ENCODE assay signal across 11 mouse cellular contexts in genomic region chr16:89896885-89897546, GRCm38 (mm10).
DNase-seq lines count a peak whose midpoint lies in the region; ATAC-seq lines count a peak whose summit lies in the region.
"Had no signal": no experiment of that assay in that cellular context is flagged by ENCODE, and none has a peak within 500 bp of the region (broad histone marks: within the 10 kb centered on the region; RNA-seq: fewer than 3 reads in every experiment).

No protein-coding gene starts in this region.

- WGBS in forebrain, embryonic 14.5 days, result 81% methylated on average over 20 of the region's 20 CpGs
- WGBS in forebrain, embryonic 11.5 days, result 87% methylated on average over 20 of the region's 20 CpGs
- WGBS in limb, embryonic 15.5 days, result 60% methylated on average over 20 of the region's 20 CpGs
- WGBS in limb, embryonic 10.5 days, result 82% methylated on average over 20 of the region's 20 CpGs

- H3K4me3 ChIP-seq in forebrain, embryonic 14.5 days (ENCODE audit: low read depth, low read length), result no peak overlapping the region
- no peak overlapping the region for H3K4me3 ChIP-seq in forebrain, embryonic 11.5 days (ENCODE audit: low read depth, low read length)
- no peak overlapping the region for H3K4me3 ChIP-seq in limb, embryonic 15.5 days
- no peak overlapping the region for H3K4me3 ChIP-seq in limb, embryonic 10.5 days
- H3K4me3 ChIP-seq: hindbrain, embryonic 10.5 days had no signal

- no peaks in the 10 kb centered on the region for H3K27me3 ChIP-seq in forebrain, embryonic 14.5 days (replicated peaks; ENCODE audit: control insufficient read depth, insufficient read depth, low read length)
- H3K27me3 ChIP-seq in forebrain, embryonic 11.5 days (ENCODE audit: control insufficient read depth, insufficient read depth, low read length), result no peaks in the 10 kb centered on the region
- no peaks in the 10 kb centered on the region for H3K27me3 ChIP-seq in limb, embryonic 15.5 days
- H3K27me3 ChIP-seq in limb, embryonic 10.5 days (ENCODE audit: low read depth, poor library complexity, severe bottlenecking), result no peaks in the 10 kb centered on the region

- H3K9ac ChIP-seq in forebrain, embryonic 14.5 days (ENCODE audit: low read length), result no peak overlapping the region
- H3K9ac ChIP-seq in forebrain, embryonic 11.5 days (ENCODE audit: low read length), result no peak overlapping the region
- no peak overlapping the region for H3K9ac ChIP-seq in limb, embryonic 15.5 days

- peak; percentile 66; the same call in 1 of the 2 replicates for ATAC-seq in forebrain, embryonic 14.5 days
- ATAC-seq in forebrain, embryonic 11.5 days (replicated peaks; ENCODE audit: low FRiP score), result no peak
- no peak for ATAC-seq in limb, embryonic 15.5 days (ENCODE audit: insufficient number of reproducible peaks, low FRiP score, low TSS enrichment, low read depth)
- ATAC-seq in granulocyte monocyte progenitor cell, adult 5-6 weeks (replicated peaks; ENCODE audit: poor library complexity, severe bottlenecking), result peak; percentile 36
- no peak for ATAC-seq in erythroid progenitor cell, adult 5-6 weeks (replicated peaks; ENCODE audit: low FRiP score, poor library complexity, severe bottlenecking)
- ATAC-seq: midbrain, embryonic 16.5 days had no signal

- no peak overlapping the region for H3K27ac ChIP-seq in forebrain, embryonic 14.5 days (ENCODE audit: low read depth, low read length)
- no peak overlapping the region for H3K27ac ChIP-seq in forebrain, embryonic 11.5 days (ENCODE audit: low read depth, low read length)
- H3K27ac ChIP-seq in limb, embryonic 15.5 days, result no peak overlapping the region; the same call in 1 of the 2 replicates
- no peak overlapping the region for H3K27ac ChIP-seq in limb, embryonic 10.5 days
- H3K27ac ChIP-seq: hindbrain, embryonic 10.5 days had no signal

- no peak overlapping the region for H3K4me2 ChIP-seq in forebrain, embryonic 14.5 days (ENCODE audit: low read length)
- no peak overlapping the region for H3K4me2 ChIP-seq in forebrain, embryonic 11.5 days (ENCODE audit: low read depth, low read length, severe bottlenecking)
- peak overlapping the region; percentile 27; the same call in 1 of the 2 replicates for H3K4me2 ChIP-seq in limb, embryonic 15.5 days

- H3K36me3 ChIP-seq in forebrain, embryonic 14.5 days (ENCODE audit: control insufficient read depth, insufficient read depth, low read length), result no peaks in the 10 kb centered on the region
- no peaks in the 10 kb centered on the region for H3K36me3 ChIP-seq in forebrain, embryonic 11.5 days (ENCODE audit: control insufficient read depth, insufficient read depth, low read length)
- H3K36me3 ChIP-seq in limb, embryonic 15.5 days, result peaks cover 5% of the 10 kb centered on the region; the same call in 1 of the 2 replicates
- H3K36me3 ChIP-seq in limb, embryonic 10.5 days, result peaks cover 48% of the 10 kb centered on the region

- H3K9me3 ChIP-seq in forebrain, embryonic 14.5 days (replicated peaks; ENCODE audit: control insufficient read depth, low read length), result no peaks in the 10 kb centered on the region; the same call in 1 of the 2 replicates
- no peaks in the 10 kb centered on the region; the same call in 1 of the 2 replicates for H3K9me3 ChIP-seq in forebrain, embryonic 11.5 days (ENCODE audit: control insufficient read depth, low read length)
- H3K9me3 ChIP-seq in limb, embryonic 15.5 days, result no peaks in the 10 kb centered on the region
- H3K9me3 ChIP-seq in limb, embryonic 10.5 days (replicated peaks), result no peaks in the 10 kb centered on the region

- H3K4me1 ChIP-seq in forebrain, embryonic 14.5 days (ENCODE audit: control insufficient read depth, insufficient read depth, low read length), result no peaks in the 10 kb centered on the region
- H3K4me1 ChIP-seq in forebrain, embryonic 11.5 days (replicated peaks; ENCODE audit: control insufficient read depth, insufficient read depth, low read length), result no peaks in the 10 kb centered on the region
- H3K4me1 ChIP-seq in limb, embryonic 15.5 days, result peaks cover 48% of the 10 kb centered on the region
- H3K4me1 ChIP-seq in limb, embryonic 10.5 days, result peaks cover 23% of the 10 kb centered on the region

- peak; percentile 50 for DNase-seq in forebrain, embryonic 14.5 days (ENCODE audit: low spot score)
- no peak for DNase-seq in forebrain, embryonic 11.5 days (ENCODE audit: low spot score)
- no peak for DNase-seq in limb, embryonic 10.5 days (ENCODE audit: low spot score)
- peak; percentile 75 to 77 for DNase-seq in cerebellum, postnatal 10 days
- no peak for DNase-seq in spleen, adult 12 weeks (ENCODE audit: low spot score)
- DNase-seq: kidney, postnatal 25 days had no signal

Comparison
In these comparisons a context has a peak if more than half of its experiments do, and no peak if none do; other contexts are left out.
1. ATAC-seq: peak in forebrain, embryonic 14.5 days (single experiment) and granulocyte monocyte progenitor cell, adult 5-6 weeks (single experiment); none in forebrain, embryonic 11.5 days (single experiment), limb, embryonic 15.5 days (single experiment) and erythroid progenitor cell, adult 5-6 weeks (single experiment).
2. DNase-seq: peak in forebrain, embryonic 14.5 days (single experiment) and cerebellum, postnatal 10 days (2 of 2); none in forebrain, embryonic 11.5 days (single experiment), limb, embryonic 10.5 days (single experiment) and spleen, adult 12 weeks (single experiment).